In the genomic region with DNA sequence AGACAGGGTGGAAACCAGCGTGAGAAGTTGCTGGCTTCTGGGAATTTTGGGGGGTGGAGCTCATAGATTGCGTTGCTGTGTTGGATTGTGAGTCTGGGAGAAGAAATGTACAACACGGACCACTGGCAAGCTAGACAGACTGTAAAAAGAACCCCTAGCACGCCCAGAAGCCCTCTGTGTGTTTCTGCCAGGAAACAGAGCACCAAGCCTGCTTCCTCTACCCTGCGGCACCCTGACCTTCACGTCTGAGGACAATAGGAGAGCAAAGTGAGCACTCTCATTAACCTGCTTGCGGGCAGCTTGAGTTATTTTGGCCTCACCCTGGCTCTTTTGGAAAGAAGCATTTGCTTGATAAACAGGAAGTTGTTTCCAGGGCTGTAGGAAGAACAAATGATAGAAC, we compare ENCODE assay signal across 9 mouse cellular contexts.
A peak's percentile ranks its signal among the peaks of the same experiment; 100 is the strongest.
DNase-seq lines count a peak whose midpoint lies in the region; ATAC-seq lines count a peak whose summit lies in the region.
"Had no signal": no experiment of that assay in that cellular context is flagged by ENCODE, and none has a peak within 500 bp of the region (broad histone marks: within the 10 kb centered on the region; RNA-seq: fewer than 3 reads in every experiment).

No protein-coding gene starts in this region.

- peak; percentile 41 for DNase-seq in testis, postnatal 10 days (ENCODE audit: low spot score)
- no peak for DNase-seq in testis, postnatal 14 days (ENCODE audit: low spot score)
- peak; percentile 68 for DNase-seq in kidney, postnatal 10 days
- DNase-seq in thymus, postnatal 25 days = peak; percentile 54
- no peak for DNase-seq in left cerebral cortex, adult 8-10 months (ENCODE audit: low spot score in 2 of 2)
- DNase-seq in hindbrain, embryonic 10.5 days (ENCODE audit: low spot score) = no peak
- no peak for DNase-seq in T-cell, adult 2 months (ENCODE audit: low spot score)

- peaks cover 49% of the 10 kb centered on the region for H3K4me1 ChIP-seq in heart, embryonic 12.5 days (replicated peaks)
- peaks cover 26% of the 10 kb centered on the region for H3K4me1 ChIP-seq in hindbrain, embryonic 10.5 days (replicated peaks)

- peak; percentile 53; the same call in 1 of the 2 replicates for ATAC-seq in heart, embryonic 12.5 days (ENCODE audit: insufficient number of reproducible peaks, low FRiP score)

- WGBS in heart, embryonic 12.5 days = 34% methylated on average over 7 of the region's 7 CpGs
- WGBS in hindbrain, embryonic 10.5 days = 79% methylated on average over 7 of the region's 7 CpGs

- no peaks in the 10 kb centered on the region for H3K27me3 ChIP-seq in heart, embryonic 12.5 days (replicated peaks)
- no peaks in the 10 kb centered on the region for H3K27me3 ChIP-seq in hindbrain, embryonic 10.5 days (ENCODE audit: insufficient read depth, poor library complexity, severe bottlenecking)
- H3K27me3 ChIP-seq: hindbrain, embryonic 15.5 days had no signal

- H3K9me3 ChIP-seq in heart, embryonic 12.5 days (replicated peaks) = no peaks in the 10 kb centered on the region
- no peaks in the 10 kb centered on the region for H3K9me3 ChIP-seq in hindbrain, embryonic 10.5 days
- H3K9me3 ChIP-seq: hindbrain, embryonic 15.5 days had no signal

- no peak overlapping the region for H3K4me2 ChIP-seq in heart, embryonic 12.5 days
- H3K4me2 ChIP-seq: hindbrain, embryonic 15.5 days had no signal

- H3K4me3 ChIP-seq in heart, embryonic 12.5 days = no peak overlapping the region
- H3K4me3 ChIP-seq in hindbrain, embryonic 10.5 days = no peak overlapping the region
- H3K4me3 ChIP-seq: hindbrain, embryonic 15.5 days had no signal

- peak overlapping the region; percentile 70 for H3K27ac ChIP-seq in heart, embryonic 12.5 days (ENCODE audit: poor library complexity, severe bottlenecking)
- no peak overlapping the region for H3K27ac ChIP-seq in hindbrain, embryonic 10.5 days
- H3K27ac ChIP-seq: hindbrain, embryonic 15.5 days had no signal

- H3K9ac ChIP-seq in heart, embryonic 12.5 days = no peak overlapping the region
- H3K9ac ChIP-seq: hindbrain, embryonic 15.5 days had no signal

- no peaks in the 10 kb centered on the region for H3K36me3 ChIP-seq in heart, embryonic 12.5 days
- H3K36me3 ChIP-seq in hindbrain, embryonic 10.5 days = no peaks in the 10 kb centered on the region
- H3K36me3 ChIP-seq: hindbrain, embryonic 15.5 days had no signal

Comparison
In these comparisons a context has a peak if more than half of its experiments do, and no peak if none do; other contexts are left out.
1. DNase-seq: peak in testis, postnatal 10 days (single experiment), kidney, postnatal 10 days (single experiment) and thymus, postnatal 25 days (single experiment); none in testis, postnatal 14 days (single experiment), left cerebral cortex, adult 8-10 months (0 of 2), hindbrain, embryonic 10.5 days (single experiment) and T-cell, adult 2 months (single experiment).